Mouse (Mus musculus) CH12F3 (cell line): ENCODE data around the gene Vars.
"Not testable (repeated sequence)": the region's sequence is repeated elsewhere in the genome, so short reads cannot be mapped to it uniquely, and the experiment has no call there.

Experiments
- in situ Hi-C: fragments of 300-500 bp; cut with MboI; formaldehyde crosslinking; loops from 2 replicates; pipeline ENCODE4 v1.14.3; 2020; ENCODE audit warnings: low sequenced_read_pairs

The Vars gene

DNA sequence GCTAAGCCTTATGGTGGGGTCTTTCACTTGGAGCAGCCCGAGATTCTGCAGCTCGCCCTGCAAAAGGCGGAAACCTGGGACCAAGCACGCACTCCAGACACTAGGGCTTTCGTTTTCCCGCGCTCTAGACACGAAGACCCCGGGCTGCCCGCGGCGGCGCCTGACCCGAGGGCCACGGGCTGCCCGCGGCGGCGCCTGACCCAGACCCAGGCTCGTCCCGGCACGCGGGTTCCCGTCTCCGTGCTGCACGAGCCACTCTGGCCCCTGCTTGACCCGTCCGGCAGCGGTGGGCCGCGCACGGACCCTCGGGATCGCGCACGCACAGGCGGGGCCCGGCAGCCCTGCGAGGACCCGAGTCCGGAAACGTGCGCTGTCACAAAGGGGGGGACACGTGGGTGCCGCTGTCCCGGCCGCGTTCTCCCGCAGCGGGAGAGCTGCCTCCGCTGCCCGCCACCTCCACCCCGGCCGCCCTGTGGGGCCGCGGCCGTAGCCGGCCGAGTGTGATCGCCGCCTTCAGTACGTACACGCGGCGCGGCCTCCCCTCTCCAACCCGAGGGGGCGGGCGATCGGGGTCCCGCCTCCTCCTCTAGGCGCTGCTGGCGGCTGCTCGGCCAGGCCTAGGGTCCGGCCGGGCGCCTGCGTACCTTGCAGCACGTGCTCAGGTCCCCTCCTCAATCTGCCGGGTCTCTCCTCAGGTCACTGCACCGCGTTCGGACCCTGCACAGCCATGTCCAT, at the start of gene Vars:
Vars (plus strand) TSS at position 271 of the 735 bp plus-strand sequence.
- in situ Hi-C loops = no loop called here

DNA sequence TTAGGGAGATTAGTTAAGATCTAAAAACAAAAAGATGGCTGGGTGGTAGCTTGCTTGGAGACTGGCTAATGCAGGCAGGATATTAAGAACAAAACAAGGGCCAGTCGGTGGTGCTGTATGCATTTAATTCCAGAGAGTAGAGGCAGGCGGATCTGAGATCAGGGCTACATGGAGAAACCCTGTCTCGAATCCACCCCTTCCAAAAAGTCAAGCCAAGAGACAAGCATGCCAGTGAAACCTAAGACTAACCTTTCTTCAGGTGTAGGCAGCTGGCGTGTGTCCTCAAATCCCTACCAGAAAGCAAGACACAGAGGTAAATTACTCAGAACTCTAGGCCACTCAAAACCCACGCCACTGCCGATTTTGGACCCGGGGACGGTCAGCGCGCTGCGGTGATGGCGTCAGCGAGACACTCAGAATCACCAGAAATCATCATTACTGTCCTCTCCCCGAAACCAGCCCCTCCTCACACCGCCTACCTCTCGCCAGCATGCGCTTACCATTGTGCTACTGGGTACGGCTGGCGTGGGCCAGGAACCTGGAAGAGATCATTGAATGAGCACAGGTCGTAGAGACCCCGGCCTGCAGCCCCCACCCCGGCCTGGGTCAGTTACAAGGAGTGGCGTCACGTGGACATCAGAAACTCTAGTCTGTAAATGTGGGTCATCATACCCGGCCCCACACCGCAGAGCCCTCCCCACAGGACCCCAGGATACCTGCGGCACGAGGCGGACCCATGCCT, 49.0 kb upstream of the Vars start:
- in situ Hi-C loops = no loop called here

DNA sequence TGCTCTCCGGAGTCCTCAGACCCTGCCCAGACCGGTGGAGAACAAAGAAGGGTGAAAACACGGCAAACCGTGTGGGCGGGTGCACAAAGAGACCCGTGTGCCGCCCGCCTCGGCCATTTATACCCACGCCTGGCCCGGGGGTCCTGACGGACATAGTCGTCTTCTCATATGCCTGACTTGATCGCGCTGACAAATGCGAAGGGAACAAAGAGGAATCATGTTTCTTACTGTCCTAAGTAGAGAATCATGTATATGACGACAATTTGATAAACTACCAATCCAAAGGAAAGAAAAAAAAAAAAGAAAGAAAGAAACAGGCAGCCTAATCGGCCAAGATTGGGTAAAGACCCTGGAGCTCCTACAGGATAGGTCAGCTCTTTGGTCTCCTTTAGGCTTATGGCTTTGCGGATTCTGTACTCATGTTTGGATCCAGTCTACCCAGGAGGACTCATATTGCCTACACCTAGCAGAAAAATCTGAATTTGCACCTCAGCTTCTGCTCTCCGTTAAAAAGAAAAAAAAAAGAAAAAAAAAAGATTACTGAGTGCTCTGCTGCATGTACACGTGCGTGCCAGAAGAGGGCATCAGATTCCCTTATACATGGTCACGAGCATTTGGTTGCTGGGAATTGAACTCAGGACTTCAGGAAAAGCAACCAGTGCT, 48.3 kb upstream of the Vars start:
- in situ Hi-C loops = no loop called here

DNA sequence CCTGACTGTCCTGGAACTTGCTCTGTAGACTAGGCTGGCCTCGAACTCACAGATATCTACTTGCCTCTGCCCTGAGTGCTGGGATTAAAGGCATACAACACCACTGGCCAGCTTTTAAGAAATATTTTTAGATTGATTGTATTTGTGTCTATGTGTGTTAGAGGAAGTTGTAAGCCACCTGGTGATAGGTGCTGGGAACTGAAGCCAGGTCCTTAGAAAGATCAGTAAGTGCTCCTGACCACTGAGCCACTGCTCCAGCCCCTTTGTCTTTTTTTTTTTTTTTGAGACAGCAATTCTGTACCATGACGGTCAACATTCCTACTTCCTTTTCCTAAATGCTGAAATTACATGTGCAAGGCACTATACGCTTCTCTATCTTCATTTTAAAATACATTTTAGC, 47.5 kb upstream of the Vars start:
- in situ Hi-C loops = no loop called here

DNA sequence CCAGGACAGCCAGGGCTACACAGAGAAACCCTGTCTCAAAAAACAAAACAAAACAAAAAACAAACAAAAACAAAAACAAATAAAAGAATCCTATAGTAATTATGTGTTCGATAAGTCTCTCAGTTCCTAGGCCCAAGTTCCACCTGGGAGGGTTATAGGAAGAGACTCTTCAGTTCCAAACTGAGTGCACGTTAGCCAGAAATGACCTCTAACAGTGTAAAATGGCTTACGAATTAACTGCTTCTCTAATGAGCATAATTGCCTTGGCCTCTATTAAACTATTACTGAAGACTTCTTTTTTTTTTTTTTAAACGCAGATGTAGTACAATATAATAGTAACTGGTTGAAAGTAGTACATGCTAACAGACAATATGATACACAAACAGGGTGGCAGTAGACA, 46.9 kb upstream of the Vars start:
- in situ Hi-C loops = no loop called here

DNA sequence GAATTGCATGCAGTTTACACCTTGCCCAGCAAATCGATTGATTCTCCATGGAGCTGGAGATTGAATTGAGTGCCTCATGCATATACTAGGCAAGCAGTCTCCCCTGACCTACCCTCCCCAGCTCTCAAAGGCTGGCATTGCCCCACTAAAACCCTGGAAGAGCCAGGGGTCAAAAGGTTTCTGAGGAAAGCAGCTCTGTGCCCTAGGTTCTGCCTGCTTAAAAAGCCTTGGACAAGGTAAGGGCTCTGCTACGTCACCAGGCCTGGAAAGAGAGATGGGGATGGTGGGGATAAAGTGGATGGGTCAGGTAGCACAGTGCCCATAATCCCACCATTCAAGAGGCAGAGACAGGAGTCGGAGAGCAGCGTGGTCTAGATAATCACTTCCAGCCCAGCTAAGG, 46.0 kb upstream of the Vars start:
- in situ Hi-C loops = no loop called here

DNA sequence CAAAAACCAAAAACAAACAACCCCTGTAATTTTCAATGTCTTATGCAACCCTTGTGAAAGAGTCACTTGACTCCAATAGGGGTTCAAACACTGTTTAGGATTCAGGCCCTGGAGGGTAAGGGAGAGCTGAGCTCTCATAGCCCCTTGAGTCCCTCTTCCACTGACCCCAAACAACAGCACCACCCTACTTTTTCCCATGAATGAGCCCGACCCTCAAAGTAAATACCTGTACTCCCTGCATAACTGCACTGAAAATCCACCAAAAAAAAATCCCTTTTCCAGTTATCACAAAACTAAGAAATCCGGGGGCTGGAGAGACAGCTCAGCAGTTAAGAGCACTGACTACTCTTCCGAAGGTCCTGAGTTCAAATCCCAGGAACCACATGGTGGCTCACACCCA, 44.9 kb upstream of the Vars start:
- in situ Hi-C loops = no loop called here

DNA sequence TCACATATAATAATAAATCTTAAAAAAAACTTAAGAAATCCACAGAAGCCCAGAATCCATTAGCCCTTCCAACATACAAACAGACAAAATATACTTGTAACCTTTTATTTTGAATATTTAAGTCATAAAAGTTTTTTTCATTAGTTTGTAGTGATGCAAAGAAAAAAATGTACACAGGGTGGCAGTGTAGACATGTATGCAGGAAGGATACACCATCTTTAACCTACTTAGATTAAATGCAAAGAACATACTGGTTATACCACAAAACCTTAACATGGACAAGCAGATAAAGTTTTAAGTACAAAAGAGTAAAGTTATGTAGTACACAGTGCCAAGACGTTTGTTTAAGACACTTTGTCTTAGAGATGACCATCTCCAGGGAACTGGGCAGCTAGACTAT, 44.4 kb upstream of the Vars start:
- in situ Hi-C loops = no loop called here

DNA sequence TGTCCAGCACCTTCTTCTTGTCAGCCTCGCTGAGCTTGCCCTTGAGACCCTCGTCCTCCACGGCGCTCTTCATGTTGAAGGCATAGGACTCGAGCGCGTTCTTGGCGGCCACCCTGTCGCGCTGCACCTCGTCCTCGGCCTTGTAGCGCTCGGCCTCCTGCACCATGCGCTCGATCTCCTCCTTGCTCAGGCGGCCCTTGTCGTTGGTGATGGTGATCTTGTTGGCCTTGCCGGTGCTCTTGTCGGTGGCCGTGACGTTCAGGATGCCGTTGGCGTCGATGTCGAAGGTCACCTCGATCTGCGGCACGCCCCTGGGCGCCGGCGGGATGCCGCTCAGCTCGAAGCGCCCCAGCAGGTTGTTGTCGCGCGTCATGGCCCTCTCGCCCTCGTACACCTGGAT, 43.5 kb upstream of the Vars start:
- in situ Hi-C loops = not testable (repeated sequence)

DNA sequence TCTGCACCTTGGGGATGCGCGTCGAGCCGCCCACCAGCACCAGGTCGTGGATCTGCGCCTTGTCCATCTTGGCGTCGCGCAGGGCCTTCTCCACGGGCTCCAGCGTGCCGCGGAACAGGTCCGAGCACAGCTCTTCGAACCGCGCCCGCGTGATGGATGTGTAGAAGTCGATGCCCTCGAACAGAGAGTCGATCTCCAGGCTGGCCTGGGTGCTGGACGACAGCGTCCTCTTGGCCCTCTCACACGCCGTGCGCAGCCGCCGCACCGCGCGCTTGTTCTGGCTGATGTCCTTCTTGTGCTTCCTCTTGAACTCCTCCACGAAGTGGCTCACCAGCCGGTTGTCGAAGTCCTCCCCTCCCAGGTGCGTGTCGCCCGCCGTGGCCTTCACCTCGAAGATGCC, 42.8 kb upstream of the Vars start:
- in situ Hi-C loops = not testable (repeated sequence)

DNA sequence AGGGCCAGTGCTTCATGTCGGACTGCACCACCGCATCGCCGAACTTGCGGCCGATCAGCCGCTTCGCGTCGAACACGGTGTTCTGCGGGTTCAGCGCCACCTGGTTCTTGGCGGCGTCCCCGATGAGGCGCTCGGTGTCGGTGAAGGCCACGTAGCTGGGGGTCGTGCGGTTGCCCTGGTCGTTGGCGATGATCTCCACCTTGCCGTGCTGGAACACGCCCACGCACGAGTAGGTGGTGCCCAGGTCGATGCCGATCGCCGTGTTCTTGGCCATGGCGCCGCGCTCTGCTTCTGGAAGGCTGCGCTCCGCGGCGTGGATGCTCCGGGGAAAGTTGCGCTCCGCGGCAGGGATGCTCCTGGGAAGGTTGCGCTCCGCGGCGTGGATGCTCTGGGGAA, 42.1 kb upstream of the Vars start:
- in situ Hi-C loops = not testable (repeated sequence)

DNA sequence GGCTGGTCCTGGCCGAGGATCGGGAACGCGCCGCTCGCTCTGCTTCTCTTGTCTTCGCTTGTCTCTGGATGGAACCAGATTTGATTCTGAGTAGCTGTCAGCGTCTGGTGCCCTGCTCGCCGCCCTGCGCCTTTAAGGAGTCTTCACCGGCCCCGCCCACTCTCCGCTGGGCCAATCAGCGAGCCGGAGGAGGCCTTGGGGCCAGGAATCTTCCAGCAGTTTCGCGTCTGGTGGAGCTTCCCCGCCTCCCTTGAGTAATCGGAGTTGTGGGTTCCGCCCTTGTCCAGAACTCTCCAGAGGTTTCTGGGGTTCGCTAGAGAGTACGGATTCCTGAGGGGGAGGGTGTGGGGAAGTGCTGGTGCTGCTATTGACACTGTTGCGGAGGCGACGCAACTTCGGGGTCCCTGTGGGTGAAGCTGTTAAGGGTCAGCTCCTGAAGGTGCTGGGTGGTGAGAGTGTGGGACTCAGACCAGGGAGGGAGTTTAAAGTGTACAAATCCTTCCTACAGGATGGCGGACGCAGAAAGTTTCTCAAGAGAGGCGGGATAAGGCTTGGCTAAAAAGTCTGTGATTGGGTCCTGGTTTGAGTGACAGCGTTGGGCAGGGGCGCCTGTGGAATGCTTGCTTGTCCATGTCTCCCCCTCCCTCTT, 41.5 kb upstream of the Vars start, which contains the start of gene Hspa1b:
Hspa1b (minus strand) TSS at position 109 of the 649 bp plus-strand sequence.
- in situ Hi-C loops = not testable (repeated sequence)

DNA sequence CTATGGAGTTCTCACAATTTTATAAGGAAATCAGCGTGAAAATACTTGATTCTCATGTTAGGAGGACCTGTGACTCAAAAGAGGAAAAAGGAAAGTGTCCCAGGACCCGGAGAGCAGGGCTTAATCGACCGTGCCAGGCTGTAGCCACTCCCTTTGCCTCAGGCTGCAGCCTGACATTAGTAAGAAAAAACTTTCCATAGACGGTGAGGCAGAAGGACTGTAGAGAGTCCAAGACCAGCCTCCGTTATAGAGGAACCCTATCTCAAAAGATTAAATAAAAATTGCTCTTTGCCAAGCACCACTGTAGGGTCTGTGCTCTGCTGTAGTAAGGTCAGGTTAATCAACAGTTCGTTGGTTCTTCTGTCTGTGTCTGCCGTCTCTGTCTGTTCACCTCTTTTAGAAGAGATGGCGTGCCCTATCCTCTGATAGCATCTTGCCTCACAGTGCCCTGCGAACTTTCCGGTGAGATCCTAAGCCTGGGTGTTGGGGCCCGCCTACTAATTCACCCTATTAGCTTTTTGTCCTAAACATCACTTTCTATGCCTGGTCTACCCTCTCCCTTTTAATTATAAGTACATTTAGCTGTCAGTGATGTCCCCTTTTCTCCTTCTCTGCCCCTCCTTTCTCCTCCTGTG, 40.8 kb upstream of the Vars start:
- in situ Hi-C loops = no loop called here

DNA sequence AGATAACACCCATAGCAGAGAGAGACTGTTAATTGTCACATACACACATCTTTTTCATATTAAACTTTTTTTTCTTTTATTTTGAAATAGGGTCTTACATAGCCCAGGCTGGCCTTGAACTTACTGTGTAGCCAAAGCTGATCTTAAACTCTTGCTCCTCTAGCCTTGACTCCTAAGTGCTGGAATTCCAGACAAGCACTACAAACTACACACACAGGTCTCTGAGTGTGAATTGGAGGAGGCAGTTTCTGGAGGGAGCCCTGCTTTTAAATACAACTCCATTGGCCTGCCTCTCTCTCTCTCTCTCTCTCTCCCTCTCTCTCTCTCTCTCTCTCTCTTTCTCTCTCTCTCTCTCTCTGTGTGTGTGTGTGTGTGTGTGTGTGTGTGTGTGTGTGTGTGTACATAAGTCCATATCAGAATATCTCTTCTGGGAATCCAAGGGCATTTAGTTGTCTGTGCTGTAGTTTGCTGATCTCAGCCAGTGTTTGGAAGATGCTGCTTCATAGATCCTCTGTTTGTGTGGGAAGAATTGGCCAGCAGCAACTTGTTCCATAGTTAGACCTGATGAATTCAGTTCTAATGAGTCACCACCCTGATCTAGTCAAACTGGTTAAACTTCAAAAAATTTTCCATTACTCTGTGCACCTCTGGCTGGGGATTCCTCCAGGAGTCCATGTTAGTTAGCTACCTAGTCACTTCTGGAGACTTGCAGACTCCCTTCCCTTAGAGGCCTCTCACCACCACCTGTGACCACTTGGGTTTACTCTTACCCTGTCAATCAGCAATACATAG, 39.9 kb upstream of the Vars start:
- in situ Hi-C loops = no loop called here

DNA sequence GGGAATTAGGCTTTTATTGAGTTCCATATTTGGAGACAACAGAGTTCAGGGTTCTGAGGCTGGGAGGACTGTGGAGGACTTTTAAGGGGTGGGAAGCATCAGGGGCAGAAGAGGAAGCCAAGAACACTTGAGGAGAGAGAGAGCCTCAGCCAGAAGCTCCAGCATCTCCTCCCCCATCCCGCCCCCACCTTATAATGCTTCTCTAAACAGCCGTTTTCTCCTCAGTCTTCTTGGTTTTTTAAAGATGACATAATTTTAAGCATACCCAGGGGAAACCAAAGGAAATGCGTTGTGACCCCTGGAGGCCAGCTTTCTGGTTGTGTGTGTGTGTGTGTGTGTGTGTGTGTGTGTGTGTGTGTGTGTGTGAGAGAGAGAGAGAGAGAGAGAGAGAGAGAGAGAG, 38.7 kb upstream of the Vars start:
- in situ Hi-C loops = no loop called here

DNA sequence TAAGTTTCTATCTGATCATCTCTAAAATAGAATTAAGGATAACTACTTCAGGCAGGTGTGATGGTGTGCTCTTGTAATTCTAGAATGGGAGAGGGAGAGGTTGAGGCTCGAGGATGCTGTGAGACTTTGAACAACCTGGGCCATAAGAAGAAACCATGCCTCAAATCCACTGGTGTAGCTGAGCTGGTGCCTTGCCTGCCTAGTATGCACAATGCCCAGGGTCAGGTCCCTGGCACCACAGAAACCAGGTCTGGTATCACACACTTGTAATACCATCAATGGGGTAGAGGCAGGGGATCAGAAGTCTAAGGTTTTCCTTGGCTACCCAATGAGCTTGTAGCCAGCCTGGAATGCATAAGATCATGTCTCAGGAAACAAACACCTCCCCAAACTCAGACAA, 37.9 kb upstream of the Vars start:
- in situ Hi-C loops = no loop called here

DNA sequence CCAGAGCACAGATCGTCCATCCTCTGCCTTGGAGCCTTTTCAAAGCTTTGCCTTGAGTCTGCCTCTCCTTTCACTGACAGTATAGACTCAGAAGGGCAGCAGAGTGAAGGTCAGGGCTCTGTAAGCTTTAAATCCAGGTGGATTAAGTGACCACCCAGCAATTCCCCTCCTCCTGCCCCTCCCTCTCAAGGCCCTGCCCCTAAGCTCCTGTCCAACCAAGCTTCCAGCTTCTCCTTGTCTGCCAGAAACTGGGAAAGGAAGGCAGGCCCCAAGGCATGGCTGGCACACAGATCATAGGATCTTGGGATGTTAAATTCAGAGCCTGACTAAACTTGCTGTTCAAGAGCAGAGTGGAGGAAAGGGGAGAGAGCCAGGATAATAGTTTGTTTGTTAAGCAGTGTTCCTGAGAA, 36.1 kb upstream of the Vars start:
- in situ Hi-C loops = no loop called here

DNA sequence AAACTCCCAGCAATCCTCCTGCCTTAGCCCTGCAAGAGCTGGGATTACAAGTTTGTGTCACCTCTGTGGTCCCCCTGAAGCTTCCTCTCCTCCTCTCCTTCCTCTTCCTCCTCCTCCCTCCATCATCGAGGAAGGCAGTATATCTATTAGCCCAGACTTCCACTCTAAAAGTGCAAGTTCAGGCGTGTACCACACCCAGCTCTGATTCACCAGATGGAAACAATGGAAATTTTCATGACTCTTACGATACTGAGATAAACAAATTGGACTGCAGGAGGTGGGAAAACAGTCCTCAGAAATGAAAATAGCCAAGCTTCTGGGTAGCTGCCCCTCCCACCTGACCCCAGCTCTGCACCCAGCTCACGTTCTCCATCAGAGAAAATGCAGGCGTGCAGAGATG, 35.2 kb upstream of the Vars start:
- in situ Hi-C loops = no loop called here

DNA sequence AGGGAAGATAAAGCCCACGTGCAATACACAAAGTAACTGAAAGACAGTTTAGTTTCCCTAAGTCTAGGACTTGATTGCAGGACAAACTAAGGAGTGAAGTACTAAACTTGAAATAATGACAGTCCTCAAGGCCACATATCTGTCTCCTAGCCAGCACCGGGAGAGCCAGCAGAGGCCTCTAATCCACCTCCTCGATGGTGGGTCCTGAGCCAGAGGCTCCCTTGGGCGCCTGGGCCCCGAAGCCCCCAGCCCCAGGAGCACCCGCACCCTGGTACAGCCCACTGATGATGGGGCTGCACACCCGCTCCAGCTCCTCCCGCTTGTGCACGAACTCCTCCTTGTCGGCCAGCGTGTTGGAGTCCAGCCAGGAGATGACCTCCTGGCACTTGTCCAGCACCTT, 31.0 kb upstream of the Vars start, which contains the start of gene Gm20481:
Gm20481 (plus strand) TSS at position 91 of the 400 bp plus-strand sequence.
- in situ Hi-C loops = not testable (repeated sequence)

DNA sequence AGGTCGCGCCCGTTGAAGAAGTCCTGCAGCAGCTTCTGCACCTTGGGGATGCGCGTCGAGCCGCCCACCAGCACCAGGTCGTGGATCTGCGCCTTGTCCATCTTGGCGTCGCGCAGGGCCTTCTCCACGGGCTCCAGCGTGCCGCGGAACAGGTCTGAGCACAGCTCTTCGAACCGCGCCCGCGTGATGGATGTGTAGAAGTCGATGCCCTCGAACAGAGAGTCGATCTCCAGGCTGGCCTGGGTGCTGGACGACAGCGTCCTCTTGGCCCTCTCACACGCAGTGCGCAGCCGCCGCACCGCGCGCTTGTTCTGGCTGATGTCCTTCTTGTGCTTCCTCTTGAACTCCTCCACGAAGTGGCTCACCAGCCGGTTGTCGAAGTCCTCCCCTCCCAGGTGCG, 29.9 kb upstream of the Vars start:
- in situ Hi-C loops = not testable (repeated sequence)
